Mouse (Mus musculus) heart, postnatal 36 days (tissue): ENCODE results near the gene Mindy1. TPM values are rescaled to one million over a fixed set of nuclear protein-coding genes. Genes with fewer than 3 reads are reported as not detected.
A peak's percentile ranks its signal among the peaks of the same experiment; 100 is the strongest.

Source experiments
- DNase-seq, 2 experiments: peaks; one replicate each; pipeline ENCODE4 v3.0.0; 2021 to 2022
- intact Hi-C: fragments of 180-260 bp; cut with DNase I; formaldehyde crosslinking; loops from one replicate; pipeline ENCODE4 v1.15.1; 2025
- total RNA-seq, 2 experiments: library from RNA; stranded (reverse); gene quantifications; 2 replicates each; pipeline ENCODE4 v1.2.3; 2021

The Mindy1 gene
- 10 to 100 TPM; 26.7 to 26.8 TPM for total RNA-seq

DNA sequence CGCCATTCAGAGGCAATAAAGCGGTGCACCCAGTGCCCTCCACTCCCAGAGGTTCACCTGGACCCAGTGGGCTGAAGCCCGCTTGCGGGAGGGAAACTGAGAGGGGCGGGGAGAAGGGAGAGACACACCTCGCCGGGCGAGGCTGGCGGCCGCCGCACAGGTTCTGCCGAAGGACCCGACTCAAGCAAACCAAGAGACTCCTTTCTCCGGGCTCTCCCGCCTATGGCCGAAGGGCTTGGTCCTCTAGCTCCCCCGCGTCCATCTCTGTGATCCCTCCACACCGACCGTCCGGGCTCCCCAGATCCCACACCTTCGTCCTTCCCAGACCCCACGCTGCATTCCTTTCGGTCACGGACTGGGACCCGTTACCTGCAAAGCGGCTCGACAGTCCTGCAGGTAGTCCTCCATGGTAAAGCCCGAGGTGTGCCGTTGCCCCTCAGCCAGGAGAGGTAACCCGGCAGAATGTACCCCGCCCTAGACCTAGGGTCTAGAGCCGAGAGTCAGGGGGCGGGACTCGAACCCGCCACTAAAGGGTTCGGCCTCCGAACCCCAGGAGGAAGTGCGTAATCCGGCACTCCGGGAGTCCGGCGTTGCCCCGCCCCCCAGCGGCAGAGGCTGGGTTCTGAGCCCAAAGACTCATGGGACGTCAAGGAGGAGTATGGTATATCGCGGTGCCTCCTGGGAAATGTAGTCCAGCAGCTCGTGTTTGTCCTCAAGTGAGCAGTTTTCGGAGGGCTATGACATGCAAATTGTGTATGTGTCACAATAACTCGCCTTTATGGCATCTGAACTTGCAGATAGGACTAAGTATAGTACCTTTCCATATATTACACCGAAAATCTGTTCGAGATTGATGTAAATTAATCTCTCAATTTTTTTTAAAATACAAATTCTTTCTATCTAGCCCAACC is at the start of gene Mindy1, which contains the start of gene Prune1:
Mindy1 (plus strand) TSS at position 130 of the 911 bp plus-strand sequence.
Prune1 (minus strand) TSS at position 861 of the 911 bp plus-strand sequence.
- intact Hi-C loops = loop anchor here (5.0 kb wide), 1 partner anchor 64 kb away; the partner anchor contains the start of gene Gabpb2
- peak; percentile 96 to 98 for DNase-seq

GRCm38 (mm10) chr3:95232771-95233170 is 48.4 kb upstream of the Mindy1 start:
- intact Hi-C loops = no loop called here
- DNase-seq = peak in 1 of 2 experiments; percentile 12

GRCm38 (mm10) chr3:95233303-95233980 is 47.7 kb upstream of the Mindy1 start:
- no peak for DNase-seq
- intact Hi-C loops = no loop called here

DNA sequence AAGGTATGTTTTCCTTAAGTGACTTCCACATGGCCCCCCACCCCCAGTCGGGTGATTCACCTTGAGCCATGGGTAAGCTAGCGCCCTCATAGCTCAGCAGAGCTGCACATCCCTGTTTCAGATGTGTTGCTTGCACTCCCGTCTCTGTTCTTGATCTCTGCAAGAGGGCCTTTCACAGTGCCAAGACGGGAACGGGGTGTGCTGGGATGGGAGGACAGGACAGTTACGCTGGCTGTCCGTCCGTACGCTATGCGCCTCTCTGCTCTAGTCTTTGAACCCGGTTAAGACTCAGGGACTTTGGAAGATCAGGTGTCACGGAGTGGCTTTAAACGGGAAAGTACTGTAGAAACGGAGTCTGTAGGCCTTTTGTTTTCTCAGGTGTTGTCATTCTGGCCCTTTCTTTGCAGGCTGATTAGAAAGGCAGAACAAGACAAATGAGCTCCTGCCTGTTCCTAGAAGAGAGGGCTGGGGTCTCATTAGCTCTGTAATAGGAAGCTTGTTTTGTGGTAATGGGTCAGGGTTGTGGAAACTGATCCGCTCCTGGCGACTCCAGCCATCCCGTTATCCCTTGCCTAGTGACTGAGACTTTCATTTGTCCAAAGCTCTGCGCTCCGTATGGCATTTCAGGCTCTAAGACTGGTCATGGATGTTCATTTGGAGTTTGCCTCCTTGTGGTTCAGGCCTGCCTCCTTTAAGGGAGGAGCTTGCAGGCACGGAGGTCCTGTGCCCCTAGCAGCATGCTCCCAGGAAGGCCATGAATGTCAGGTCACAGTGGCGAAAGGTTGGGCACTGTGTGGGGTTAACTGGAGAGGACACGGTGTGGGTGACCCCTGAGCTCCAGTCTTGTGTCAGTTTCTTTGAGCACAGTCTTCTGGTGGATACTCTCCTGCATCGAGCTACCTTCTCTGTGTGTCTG is 45.5 kb upstream of the Mindy1 start:
- intact Hi-C loops = no loop called here
- no peak for DNase-seq

DNA sequence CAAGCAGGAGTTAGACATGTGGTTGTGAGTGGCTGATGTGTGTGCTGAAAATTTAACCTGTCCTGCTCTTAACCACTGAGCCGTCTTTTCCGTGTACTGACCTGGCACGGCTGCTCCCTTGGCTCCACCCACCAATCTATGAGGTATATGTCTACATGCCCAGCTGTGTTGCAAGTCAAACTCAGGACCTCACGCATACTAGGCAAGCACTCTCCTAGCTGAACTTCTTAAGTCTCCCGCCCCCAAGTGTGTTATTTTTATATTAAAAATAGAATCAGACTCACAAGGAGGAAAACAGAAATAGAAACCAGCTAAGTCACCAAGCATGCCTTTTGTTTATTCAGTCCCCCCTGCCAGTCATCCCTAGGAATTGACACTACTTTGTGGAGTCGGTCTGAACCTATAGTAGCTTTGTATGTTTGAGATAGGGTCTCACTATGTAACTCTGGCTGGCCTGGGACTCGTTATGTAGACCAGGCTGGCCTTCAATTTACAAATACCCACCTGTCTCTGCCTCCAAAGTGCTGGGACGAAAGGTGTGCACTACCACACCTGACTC is 43.5 kb upstream of the Mindy1 start:
- intact Hi-C loops = no loop called here
- no peak for DNase-seq

GRCm38 (mm10) chr3:95239022-95239421 is 42.1 kb upstream of the Mindy1 start:
- intact Hi-C loops = no loop called here

DNA sequence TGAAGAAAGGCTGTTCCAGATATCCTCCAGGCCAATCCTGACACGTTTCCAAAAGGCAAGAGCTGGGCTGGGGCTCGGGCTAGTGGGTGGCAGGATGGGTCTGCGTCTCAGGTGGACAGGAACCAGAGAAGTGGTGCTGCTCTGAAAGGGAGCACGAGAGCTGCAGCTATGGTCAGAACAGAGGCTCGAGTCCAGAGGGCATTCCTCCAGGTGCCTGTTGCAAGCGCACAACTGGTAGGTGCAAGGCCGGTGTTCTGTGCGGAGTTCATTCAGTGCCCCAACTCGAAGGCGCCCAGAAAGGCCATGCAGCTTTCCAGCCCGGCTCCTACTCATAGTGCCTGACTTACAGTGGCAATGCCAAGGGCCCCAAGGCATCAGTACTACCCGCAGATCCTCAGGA is 41.2 kb upstream of the Mindy1 start:
- intact Hi-C loops = no loop called here
- no peak for DNase-seq

More at GRCm38 (mm10) chr3:95239022-95239421, 42.1 kb upstream of the Mindy1 start:
- DNase-seq = no peak

GRCm38 (mm10) chr3:95240900-95241299 is 40.2 kb upstream of the Mindy1 start:
- intact Hi-C loops = no loop called here
- no peak for DNase-seq

DNA sequence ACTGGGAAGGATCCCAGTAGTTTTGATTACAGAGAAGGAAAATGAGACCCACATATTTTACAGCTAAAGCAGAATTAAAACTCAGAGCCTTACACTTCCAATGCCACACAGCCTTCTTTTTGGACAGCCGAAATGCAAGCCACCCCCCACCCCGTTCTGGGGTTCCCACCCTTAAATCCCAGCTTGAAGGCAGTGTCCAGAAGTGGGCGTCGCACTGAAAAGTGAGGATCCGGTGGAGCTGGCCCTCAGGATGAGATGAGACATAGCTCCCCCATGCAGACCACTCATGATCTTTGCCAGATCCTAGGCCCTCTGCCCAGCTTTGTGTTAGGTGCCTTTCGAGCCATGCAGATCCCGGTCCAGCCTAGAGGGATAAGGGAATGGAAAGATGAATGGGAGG is 39.6 kb upstream of the Mindy1 start, which contains the start of gene Gm128:
Gm128 (minus strand) TSS at position 101 of the 400 bp plus-strand sequence.
- intact Hi-C loops = no loop called here
- DNase-seq = no peak

DNA sequence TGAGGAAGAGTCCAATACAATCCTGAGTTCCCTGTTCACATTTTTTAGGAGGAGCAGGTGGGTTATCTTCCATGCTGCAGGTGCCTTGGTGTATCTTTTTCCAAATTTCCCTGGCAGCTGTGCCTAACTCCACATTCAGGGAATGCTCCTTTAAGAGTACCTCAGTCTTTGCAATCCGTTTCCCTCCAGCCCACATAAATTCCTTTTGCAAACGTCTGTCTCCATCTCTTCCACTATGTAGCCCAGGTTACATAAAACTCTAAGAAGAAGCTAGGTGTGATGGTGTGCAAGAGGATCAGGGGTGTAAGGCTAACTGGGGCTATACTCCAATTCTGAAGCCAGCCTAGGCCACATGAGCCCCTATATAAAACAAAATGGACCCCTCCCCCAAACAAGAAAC is 38.1 kb upstream of the Mindy1 start:
- no peak for DNase-seq
- intact Hi-C loops = no loop called here

- intact Hi-C loops = no loop called here
- DNase-seq = peak; percentile 33 to 36
These were observed 34.5 kb upstream of the Mindy1 start for GRCm38 (mm10) chr3:95246465-95247231.

- no peak for DNase-seq
- intact Hi-C loops = no loop called here
These were observed 33.3 kb upstream of the Mindy1 start for GRCm38 (mm10) chr3:95247660-95248336.

GRCm38 (mm10) chr3:95250361-95250760 is 30.8 kb upstream of the Mindy1 start:
- intact Hi-C loops = no loop called here
- no peak for DNase-seq

DNA sequence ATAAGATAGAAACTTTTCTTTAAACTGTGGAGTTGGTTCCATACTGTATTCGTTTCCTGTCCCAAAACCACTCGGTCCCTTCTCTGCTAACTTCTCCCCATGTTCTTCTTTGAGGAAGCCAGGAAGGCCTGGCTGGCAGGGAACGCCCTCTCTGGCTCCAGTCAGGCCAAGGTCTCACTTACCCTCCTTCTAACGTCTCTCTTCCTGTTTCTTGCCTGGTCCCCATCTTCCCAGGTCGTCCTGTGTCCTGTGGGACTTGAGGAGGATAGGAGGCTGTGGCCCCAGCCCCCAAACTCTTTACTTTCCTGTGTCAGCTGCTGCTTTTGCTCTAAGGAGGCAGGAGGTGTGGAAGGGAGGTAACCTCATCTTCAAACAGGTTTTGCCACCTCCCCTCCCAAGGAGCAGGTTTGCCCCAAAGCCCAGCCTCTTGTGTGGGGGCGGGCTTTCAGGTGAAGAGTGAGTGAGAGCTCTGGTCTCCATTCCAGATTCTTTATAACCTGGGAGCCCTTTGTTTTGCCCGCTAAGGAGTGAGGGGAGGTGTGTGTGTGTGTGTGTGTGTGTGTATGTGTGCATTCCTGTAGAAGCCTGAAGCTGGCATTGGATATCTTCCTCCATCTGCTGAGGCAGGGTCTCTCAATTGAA is 30.2 kb upstream of the Mindy1 start, which contains the start of gene Bnipl:
Bnipl (minus strand) TSS at position 411 of the 642 bp plus-strand sequence.
- no peak for DNase-seq
- intact Hi-C loops = no loop called here

GRCm38 (mm10) chr3:95256931-95257330 is 24.2 kb upstream of the Mindy1 start:
- intact Hi-C loops = no loop called here
- DNase-seq = no peak

DNA sequence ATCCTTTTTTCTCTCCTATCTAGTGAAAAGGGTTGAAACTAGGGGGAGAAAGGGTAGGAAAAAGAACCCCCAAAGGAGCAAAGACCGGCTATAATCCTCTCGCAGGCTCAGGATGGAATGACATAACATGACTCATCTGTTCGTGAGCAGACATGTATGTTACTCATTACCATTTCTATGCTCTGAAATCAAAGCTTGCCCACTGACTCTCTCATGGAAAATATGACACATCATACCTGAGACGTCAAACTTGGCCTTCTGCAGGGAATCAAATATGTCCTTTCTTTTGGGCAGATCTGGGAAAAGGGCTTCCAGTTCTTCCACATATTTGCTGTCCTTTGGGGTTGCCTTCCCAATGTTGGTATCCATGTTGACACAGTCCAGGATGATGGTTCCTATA is 19.2 kb upstream of the Mindy1 start:
- no peak for DNase-seq
- intact Hi-C loops = loop anchor here (2.0 to 10.0 kb wide), 3 partner anchors 45 to 207 kb away; partner anchors contain the start of gene Gabpb2

- intact Hi-C loops = loop anchor here (1.0 to 10.0 kb wide), 4 partner anchors 46 to 208 kb away; partner anchors contain the start of genes Gabpb2 and Tnfaip8l2
- peak; percentile 74 to 76 for DNase-seq
These were observed 17.9 kb upstream of the Mindy1 start for GRCm38 (mm10) chr3:95263089-95263739.
